Mouse (Mus musculus): ENCODE data around the gene Plxnb2. TPM values are rescaled to one million over a fixed set of nuclear protein-coding genes. Genes with fewer than 3 reads are reported as not detected.
A peak's percentile ranks its signal among the peaks of the same experiment; 100 is the strongest.

The Plxnb2 gene
- 27.2 and 29.7 TPM in 2 replicates for polyA plus RNA-seq (2015; fragmentation: Nextera tagmentation; extraction: Ambion mirVana)

GRCm38 (mm10) chr15:89180571-89181229, at the start of gene Plxnb2:
Plxnb2 (minus strand) TSS chr15:89180788.
- peak; percentile 79 for DNase-seq
- no peak for TF ChIP-seq CTCF (IDR thresholded peaks at IDR 0.05; ENCODE audit: low read depth)
- no peak for TF ChIP-seq EP300 (IDR thresholded peaks at IDR 0.05; ENCODE audit: low read depth)
- peak within 1 kb of the TSS; percentile 98 for H3K27ac ChIP-seq (ENCODE audit: low read depth)
- no peaks in the 10 kb centered on the region for H3K36me3 ChIP-seq (replicated peaks; ENCODE audit: insufficient read depth, low read length)
- WGBS (ENCODE audit: insufficient replicate concordance): under 1% methylated on average over 59 of the region's 72 CpGs
- peak; percentile 75 for ATAC-seq
- peaks cover 19% of the 10 kb centered on the region for H3K27me3 ChIP-seq (ENCODE audit: insufficient read depth, low read length)
- H3K4me1 ChIP-seq (ENCODE audit: insufficient read depth): peaks cover 48% of the 10 kb centered on the region
- no peaks in the 10 kb centered on the region for H3K9me3 ChIP-seq (ENCODE audit: low read length)
- H3K4me2 ChIP-seq (ENCODE audit: low read depth, low read length): peak within 1 kb of the TSS; percentile 81
- H3K9ac ChIP-seq (replicated peaks): peak within 1 kb of the TSS; percentile 74
- H3K4me3 ChIP-seq (ENCODE audit: low read depth, low read length): peak within 1 kb of the TSS; percentile 71

GRCm38 (mm10) chr15:89215611-89216233, 35.1 kb upstream of the Plxnb2 start:
- H3K9me3 ChIP-seq (ENCODE audit: low read length): 0 out of 2 replicates have a peak, but pooled peaks cover 2% of the 10 kb centered on the region
- TF ChIP-seq CTCF (IDR thresholded peaks at IDR 0.05; ENCODE audit: low read depth) (no peak), EP300 (IDR thresholded peaks at IDR 0.05; ENCODE audit: low read depth) (peak; percentile 95)
- peaks cover 5% of the 10 kb centered on the region; the same call in 1 of the 2 replicates for H3K36me3 ChIP-seq (replicated peaks; ENCODE audit: insufficient read depth, low read length)
- H3K4me3 ChIP-seq (ENCODE audit: low read depth, low read length): 0 out of 2 replicates have a peak overlapping the region, but pooled peaks have one; percentile 7
- H3K9ac ChIP-seq (replicated peaks): peak overlapping the region; percentile 0; the same call in 1 of the 2 replicates
- no peaks in the 10 kb centered on the region for H3K27me3 ChIP-seq (ENCODE audit: insufficient read depth, low read length)
- WGBS (ENCODE audit: insufficient replicate concordance): 45% methylated on average over 2 of the region's 2 CpGs
- peak overlapping the region; percentile 55 for H3K4me2 ChIP-seq (ENCODE audit: low read depth, low read length)
- peak; percentile 24 for DNase-seq
- H3K4me1 ChIP-seq (ENCODE audit: insufficient read depth): peaks cover 29% of the 10 kb centered on the region
- peak overlapping the region; percentile 76 for H3K27ac ChIP-seq (ENCODE audit: low read depth)
- peak; percentile 58 for ATAC-seq

- 88% methylated on average over 3 of the region's 3 CpGs for WGBS (ENCODE audit: insufficient replicate concordance)
These were observed 34.4 kb upstream of the Plxnb2 start for GRCm38 (mm10) chr15:89214953-89215352.

GRCm38 (mm10) chr15:89213517-89213916, 32.9 kb upstream of the Plxnb2 start:
- H3K27me3 ChIP-seq (ENCODE audit: insufficient read depth, low read length): no peaks in the 10 kb centered on the region
- H3K4me3 ChIP-seq (ENCODE audit: low read depth, low read length): peak overlapping the region; percentile 98
- H3K4me1 ChIP-seq (ENCODE audit: insufficient read depth): peaks cover 29% of the 10 kb centered on the region
- WGBS (ENCODE audit: insufficient replicate concordance): 60% methylated on average over 3 of the region's 3 CpGs
- peak overlapping the region; percentile 13 for H3K27ac ChIP-seq (ENCODE audit: low read depth)
- H3K9me3 ChIP-seq (ENCODE audit: low read length): 0 out of 2 replicates have a peak, but pooled peaks cover 2% of the 10 kb centered on the region
- H3K9ac ChIP-seq (replicated peaks): peak overlapping the region; percentile 30
- peaks cover 5% of the 10 kb centered on the region; the same call in 1 of the 2 replicates for H3K36me3 ChIP-seq (replicated peaks; ENCODE audit: insufficient read depth, low read length)
- ATAC-seq: no peak
- H3K4me2 ChIP-seq (ENCODE audit: low read depth, low read length): peak overlapping the region; percentile 87
- no peak for DNase-seq
- TF ChIP-seq CTCF (IDR thresholded peaks at IDR 0.05; ENCODE audit: low read depth): no peak
- TF ChIP-seq EP300 (IDR thresholded peaks at IDR 0.05; ENCODE audit: low read depth): no peak

More at GRCm38 (mm10) chr15:89214953-89215352, 34.4 kb upstream of the Plxnb2 start:
- Histone ChIP-seq H3K36me3 (replicated peaks; ENCODE audit: insufficient read depth, low read length) (peaks cover 5% of the 10 kb centered on the region; the same call in 1 of the 2 replicates), H3K4me1 (ENCODE audit: insufficient read depth) (peaks cover 29% of the 10 kb centered on the region), H3K4me2 (ENCODE audit: low read depth, low read length) (peak overlapping the region; percentile 55), H3K4me3 (ENCODE audit: low read depth, low read length) (no peak overlapping the region), H3K27me3 (ENCODE audit: insufficient read depth, low read length) (no peaks in the 10 kb centered on the region), H3K27ac (ENCODE audit: low read depth) (peak overlapping the region; percentile 13; the same call in 1 of the 2 replicates), H3K9ac (replicated peaks) (no peak overlapping the region), H3K9me3 (ENCODE audit: low read length) (0 out of 2 replicates have a peak, but pooled peaks cover 2% of the 10 kb centered on the region)
- no peak for TF ChIP-seq EP300 (IDR thresholded peaks at IDR 0.05; ENCODE audit: low read depth)
- no peak for TF ChIP-seq CTCF (IDR thresholded peaks at IDR 0.05; ENCODE audit: low read depth)
- DNase-seq (no peak), ATAC-seq (no peak)

- H3K27me3 ChIP-seq (ENCODE audit: insufficient read depth, low read length): no peaks in the 10 kb centered on the region
- H3K27ac ChIP-seq (ENCODE audit: low read depth): peak overlapping the region; percentile 98
- H3K9ac ChIP-seq (replicated peaks): peak overlapping the region; percentile 100
- peaks cover 29% of the 10 kb centered on the region for H3K4me1 ChIP-seq (ENCODE audit: insufficient read depth)
- H3K4me2 ChIP-seq (ENCODE audit: low read depth, low read length): peak overlapping the region; percentile 87
- peak overlapping the region; percentile 98 for H3K4me3 ChIP-seq (ENCODE audit: low read depth, low read length)
- 59% methylated on average over 6 of the region's 6 CpGs for WGBS (ENCODE audit: insufficient replicate concordance)
- DNase-seq (no peak), ATAC-seq (no peak)
- peaks cover 5% of the 10 kb centered on the region; the same call in 1 of the 2 replicates for H3K36me3 ChIP-seq (replicated peaks; ENCODE audit: insufficient read depth, low read length)
- TF ChIP-seq CTCF (IDR thresholded peaks at IDR 0.05; ENCODE audit: low read depth): no peak
- no peak for TF ChIP-seq EP300 (IDR thresholded peaks at IDR 0.05; ENCODE audit: low read depth)
- H3K9me3 ChIP-seq (ENCODE audit: low read length): 0 out of 2 replicates have a peak, but pooled peaks cover 2% of the 10 kb centered on the region
These were observed 31.9 kb upstream of the Plxnb2 start for GRCm38 (mm10) chr15:89212495-89212894.
